Mouse (Mus musculus): ENCODE measurements around the gene Tifab.
A peak's percentile ranks its signal among the peaks of the same experiment; 100 is the strongest.
"Not testable (repeated sequence)": the region's sequence is repeated elsewhere in the genome, so short reads cannot be mapped to it uniquely, and the experiment has no call there.

Tifab gene

DNA sequence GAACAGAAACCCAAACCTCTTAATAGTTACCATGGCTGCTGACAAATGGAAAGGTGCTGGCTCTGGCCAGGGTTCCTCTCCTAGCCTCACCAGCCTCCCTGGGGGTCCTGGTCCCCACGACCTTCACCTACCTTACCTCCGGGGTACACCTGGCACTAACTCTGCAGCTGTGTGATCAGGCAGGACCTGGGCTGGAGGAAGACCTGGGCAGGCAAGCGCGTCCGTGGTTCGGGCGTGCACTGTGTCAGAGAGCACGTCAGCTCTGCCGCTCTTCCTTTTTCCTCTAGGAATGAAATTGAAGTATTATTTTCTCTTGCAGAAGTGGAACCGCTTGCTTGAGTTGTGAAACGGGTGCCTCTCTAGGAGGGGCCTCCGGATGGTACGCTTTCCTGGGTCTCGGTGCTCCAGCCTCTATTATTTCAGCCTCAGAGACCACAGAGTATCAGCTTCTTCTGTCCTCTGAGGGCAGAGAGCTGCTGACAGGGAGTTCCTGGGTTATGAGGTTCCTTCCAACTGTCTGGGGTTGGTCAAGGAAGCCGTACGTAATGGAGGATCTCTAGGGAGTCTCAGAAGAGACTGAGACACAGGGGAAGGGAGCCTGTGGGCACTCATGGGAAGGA lies at the start of gene Tifab:
Gene Tifab (minus strand): TSS at position 470 of the 620 bp plus-strand sequence.
- DNase-seq (ENCODE audit: low spot score in 2 of 2): peak in 1 of 2 experiments; percentile 39

DNA sequence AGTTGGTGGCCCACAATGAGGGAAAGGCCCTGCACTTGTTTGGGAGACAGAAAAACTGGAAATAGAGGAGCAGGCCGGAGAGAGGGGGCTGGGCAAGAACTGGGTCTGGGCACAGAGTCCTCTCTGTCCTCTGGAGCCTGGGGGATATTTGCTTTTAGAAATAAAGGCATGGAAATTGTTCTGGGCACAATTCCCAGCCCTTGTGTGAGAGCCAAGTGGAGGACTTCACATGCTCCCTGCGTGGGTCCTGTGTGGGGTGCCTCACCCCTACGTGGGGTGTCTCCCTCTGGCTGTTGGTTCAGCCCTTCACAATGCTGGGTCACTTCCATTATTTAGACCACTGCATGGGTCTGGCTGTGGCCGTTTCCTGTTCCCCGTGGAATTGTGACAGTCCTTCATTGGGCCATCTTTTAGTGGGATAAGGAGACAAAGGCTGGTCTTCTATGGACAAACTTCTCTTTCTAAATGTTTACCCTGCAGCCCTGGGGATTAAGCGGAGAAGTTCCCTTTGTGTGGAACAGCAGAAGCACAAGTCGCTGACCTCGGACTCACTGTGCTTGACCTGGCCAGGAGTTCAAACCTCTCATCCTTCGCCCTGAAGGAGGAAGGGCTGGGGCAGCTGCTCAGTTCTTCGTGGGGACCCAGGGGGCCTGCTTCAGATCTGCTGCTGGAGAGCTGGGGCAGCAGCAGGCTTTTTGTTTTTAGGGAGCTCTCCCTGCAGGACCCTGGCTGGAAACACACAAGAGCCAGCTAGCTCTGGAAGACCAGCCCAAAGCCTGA lies 47.7 kb upstream of the Tifab start:
- DNase-seq (ENCODE audit: low spot score in 2 of 2): no peak

DNA sequence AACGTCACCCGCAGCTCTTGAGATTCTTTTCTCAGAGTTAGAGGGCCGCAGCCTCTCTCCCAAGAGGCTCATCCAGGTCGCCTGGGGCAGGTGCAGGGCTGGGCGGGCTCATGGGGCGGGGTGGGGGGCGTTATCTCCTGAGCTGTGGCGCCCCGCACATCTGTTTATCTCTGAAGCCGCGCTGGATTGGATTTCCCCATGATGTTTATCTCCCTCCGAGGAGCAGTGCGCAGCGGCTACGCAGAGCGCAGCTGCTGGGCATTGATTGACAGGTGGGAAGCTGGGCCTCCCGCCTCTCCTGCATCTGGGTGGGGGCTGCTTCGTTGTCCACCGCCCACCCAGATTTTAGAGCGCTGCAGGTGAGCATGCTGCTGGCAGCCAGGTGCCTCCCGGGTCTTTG lies 44.9 kb upstream of the Tifab start:
- DNase-seq (ENCODE audit: low spot score in 2 of 2): no peak

DNA sequence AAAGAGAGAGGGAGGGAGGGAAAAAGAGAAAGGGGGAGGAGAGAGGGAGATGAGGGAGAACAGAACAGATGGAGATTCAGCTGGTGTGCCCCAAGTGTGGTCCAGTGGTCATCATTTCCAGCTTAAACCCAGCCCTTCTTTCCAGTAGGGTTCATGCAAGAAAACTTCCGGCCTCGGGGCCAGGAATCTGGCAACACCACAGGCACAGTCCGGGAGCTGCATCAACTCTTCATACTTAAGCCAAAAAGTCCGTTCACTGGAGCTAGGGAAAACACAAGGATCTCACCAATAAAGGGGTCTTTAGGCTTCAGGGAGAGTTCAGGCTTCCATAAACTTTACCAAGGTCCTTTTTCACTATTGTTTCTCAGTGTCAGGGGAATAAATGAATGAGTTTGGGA lies 44.2 kb upstream of the Tifab start:
- DNase-seq (ENCODE audit: low spot score in 2 of 2): no peak

DNA sequence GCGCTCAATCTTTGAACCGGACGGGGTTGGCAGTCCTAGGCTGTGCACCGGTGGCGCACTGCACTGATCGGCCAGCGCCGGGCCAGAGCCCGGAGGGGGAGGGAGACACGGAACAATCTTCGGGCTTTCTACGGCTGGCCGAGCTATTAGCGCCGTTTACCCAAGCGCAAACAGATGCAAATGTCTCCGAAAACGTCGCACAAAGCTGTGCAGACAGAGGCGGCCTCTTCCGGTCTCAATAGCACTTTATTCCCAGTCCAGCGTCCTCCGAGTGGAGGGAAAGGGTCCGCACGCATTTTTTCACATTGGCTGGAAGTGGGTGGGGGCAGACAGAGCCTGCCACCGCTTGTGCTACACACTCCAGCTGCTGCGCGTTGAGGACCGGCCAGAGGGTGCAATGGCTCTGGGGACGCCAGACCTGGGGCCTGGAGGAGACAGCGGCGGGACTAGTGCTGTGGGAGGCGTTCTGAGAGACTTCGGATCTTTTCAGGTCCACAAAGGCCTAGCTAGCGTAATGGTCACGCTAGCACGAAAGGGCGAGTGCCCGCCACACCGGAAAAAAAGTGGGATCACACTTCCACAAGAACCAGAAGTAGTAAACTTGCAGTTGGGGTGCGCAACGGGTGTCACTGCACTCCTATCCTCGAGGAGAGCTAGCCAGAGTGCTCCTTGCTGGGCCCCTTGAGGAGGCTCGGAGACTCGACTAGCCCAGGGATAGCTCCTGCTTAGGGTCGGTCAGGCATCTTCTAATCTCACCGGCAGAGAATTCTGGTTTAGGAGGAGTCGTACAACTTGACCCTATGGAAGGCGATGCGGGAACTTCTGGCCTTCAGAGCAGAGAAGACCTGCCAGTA lies 43.5 kb upstream of the Tifab start:
- DNase-seq (ENCODE audit: low spot score in 2 of 2): no peak

DNA sequence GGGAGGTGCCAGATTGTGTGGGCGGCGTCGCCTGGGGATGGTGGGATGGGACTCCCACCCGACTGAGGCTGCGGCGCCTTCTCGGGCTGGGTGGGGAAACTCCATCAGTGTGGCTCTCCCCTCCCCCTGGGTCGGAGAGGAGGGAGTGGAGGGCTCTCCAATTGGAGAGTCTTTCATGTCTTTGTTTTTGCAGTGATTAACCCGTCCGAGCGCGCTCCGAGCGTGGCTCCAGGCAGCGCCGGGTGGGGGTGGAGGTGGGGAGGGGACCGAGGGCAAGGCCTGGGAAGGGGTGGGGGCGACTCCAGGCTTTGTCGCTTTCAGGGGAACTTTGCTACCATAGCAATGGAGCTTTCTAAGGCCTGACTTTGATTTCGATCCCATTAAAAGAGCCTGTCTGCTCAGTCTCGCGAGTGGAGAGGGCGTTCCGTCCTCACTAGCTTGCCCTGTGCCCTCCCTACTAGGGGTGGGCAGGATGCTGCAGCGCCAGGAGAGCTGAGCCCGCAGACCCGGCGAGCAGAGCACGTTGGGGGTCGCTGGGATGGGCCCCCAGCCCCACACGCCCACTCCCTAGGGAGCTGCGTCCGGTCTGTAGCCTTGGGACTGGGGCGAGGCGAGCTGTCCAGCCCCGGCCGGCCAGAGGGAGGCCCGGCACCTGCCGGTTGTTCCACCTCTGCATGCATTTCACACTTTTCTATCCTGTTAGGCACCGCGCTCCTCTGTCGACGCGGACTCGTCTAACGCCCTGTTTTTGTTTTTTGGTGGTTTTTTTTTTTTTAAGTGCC lies 42.6 kb upstream of the Tifab start:
- no peak for DNase-seq (ENCODE audit: low spot score in 2 of 2)

DNA sequence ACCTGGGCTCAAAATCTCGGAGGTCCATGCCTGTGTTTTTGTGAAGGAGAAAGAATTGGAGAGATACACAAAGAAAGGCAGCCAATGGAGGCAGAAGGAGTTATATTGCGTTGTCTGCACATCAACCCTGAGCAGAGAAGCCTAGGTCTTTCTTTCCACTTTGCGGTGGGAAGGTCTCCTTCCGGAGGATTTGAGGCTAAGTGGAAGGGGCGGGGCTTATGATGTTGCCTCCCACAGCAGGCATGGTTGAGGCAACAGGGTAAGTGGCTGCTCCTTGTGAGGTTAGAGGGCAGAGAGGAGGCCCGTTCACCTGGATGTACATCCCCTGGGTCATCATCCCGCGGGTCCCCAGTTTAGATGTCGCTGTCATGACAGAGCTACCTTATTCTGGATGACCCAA lies 40.6 kb upstream of the Tifab start:
- DNase-seq (ENCODE audit: low spot score in 2 of 2): no peak

DNA sequence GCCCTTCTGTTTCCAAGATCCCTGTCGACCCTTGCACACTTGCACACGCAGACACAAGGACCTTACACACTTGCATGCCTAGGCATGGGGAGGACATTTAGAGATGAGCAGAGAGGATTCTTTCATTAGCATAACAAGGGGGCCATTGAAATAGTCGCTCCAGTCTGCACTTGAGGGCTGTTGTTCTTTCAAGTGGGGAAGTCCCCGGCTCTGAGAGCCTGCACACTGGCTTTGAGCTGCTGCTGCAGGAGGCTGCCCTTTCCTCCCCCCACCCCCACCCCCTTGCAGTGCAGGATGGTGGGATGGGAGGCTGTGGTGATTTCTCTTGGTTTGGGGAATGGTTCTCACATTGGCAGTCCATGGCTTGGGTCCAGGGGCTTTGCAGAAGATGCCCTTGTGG lies 37.4 kb upstream of the Tifab start:
- no peak for DNase-seq (ENCODE audit: low spot score in 2 of 2)

DNA sequence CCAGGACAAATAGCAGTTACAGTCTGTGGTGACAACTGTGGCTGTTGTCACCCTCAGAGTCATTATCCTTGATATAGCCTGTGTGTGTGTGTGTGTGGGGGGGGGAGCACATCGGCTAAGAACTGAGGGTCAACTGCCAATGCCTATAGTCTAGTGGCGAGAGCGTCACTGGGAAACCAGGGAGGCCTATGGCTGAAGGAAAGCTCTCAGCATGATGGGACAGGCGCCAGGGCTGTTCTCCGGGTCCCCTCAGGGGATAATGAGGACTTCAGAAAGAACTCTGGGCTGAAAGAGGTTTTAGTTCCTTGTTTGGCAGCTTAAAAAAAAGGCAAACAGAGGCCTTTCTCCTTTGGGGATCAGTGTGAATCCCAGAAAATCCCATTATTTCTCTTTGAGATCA lies 35.9 kb upstream of the Tifab start:
- DNase-seq (ENCODE audit: low spot score in 2 of 2): no peak

DNA sequence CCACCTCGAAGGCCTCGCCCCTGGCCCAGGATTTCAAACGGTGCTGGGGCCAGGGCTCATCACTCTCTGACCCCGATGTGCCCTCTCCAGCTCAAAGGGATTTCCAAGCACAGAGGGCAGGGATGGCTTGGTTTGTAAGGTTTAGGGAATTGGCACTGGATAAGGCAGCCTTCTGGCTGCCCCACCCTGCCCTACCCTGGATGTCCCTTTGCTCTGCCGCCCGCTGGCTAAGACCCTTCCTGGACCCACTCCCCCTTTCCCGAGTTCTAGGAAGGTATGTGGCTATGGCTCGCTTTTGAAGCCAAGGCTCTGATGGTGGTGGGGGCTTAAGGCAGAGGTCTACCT lies 30.4 kb upstream of the Tifab start:
- no peak for DNase-seq (ENCODE audit: low spot score in 2 of 2)

DNA sequence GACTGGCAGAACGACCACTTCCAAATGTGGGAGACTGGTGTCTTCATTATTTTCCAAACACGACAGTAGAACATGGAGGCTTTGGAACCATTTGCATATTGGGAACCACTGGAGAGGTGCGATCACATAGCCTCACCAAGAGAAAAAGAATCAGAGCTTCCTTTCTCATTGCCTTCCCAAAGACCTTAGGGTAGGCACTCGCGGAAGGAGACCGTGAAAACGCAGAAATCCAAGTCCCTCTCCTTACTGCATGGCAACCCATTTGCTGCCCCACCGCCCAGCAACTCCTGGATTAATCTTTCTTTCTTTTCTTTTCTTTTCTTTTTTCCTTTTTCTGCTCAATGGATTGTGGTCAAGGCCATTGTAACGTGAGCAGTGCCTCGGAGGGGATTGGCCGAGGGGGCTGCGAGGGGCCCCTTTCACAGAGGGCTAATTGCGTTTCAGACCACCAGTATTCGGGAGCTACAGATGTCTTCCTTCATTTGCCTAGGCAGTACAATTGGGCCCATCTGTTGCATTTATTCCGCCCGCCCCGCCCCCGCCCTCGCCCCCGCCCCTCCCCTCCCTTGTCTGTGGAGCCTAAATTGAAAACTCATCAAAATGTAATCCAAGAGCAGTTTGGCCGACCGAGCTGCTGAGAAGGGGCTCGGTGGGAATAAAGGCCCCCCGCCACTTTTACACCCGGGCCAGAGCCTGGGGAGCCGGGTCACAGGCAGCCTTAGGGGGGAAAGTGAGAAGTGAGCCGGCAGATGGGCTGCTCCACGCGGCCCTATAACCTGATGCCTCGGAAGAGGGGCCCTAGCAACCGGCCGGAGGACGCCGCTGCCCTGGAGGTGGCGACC lies 29.8 kb upstream of the Tifab start:
- DNase-seq (ENCODE audit: low spot score in 2 of 2): no peak

DNA sequence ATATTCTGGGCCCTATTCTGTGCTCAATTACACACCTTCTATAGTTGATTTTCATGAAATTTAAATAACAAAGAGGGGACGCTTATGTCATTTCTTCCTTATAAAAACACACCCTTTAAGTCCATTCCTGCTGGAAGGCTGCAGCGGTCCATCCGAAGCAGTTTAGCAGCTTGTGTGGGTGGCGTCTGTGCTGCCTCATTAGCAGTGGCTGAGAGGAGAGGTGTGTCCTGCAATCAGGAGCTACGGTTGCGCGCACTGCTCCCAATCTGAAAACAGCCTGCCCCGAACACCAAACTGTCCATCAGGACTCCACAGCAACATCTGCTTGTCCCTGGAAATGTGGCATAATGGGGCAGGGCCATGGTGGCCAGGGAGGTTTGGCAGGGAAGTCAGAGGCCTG lies 20.8 kb upstream of the Tifab start:
- no peak for DNase-seq (ENCODE audit: low spot score in 2 of 2)

DNA sequence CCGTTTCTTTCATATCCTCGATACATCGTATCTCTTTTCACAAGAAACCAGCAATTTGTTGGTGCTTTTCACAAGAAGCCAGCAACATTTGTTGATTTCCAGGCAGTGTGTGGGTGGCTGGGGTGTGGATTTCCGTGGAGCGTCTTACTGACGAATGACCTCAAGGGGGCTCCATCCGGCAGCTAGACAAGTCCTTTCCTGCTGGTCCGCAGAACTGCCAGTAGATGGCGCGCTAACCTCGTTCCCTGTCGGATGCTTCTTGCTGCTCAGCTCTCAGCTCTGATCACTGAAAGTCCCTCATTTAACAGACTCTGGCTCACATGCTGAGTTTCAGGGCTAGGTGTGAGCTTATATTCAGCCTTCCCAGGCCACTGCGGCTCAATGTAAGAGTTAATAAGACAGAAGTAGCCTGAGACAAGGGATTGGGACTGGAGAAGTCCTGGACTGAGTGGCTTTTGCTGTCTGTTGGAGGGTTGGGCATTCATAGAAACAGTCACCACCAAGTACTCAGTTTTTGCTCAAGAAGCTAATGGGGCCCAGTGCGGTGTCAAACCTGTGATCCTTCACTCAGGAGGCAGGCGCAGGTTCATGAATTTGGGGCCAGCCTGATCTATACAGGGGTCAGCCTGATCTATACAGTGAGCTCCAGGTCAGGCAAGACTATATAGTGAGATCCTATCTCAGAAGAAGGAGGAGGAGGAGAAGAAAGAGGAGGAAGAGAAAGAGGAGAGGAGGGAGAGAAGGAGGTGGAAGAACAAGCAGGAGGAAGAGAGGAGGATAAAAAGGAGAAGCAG lies 19.0 kb upstream of the Tifab start:
- DNase-seq (ENCODE audit: low spot score in 2 of 2): peak; percentile 63 to 86

DNA sequence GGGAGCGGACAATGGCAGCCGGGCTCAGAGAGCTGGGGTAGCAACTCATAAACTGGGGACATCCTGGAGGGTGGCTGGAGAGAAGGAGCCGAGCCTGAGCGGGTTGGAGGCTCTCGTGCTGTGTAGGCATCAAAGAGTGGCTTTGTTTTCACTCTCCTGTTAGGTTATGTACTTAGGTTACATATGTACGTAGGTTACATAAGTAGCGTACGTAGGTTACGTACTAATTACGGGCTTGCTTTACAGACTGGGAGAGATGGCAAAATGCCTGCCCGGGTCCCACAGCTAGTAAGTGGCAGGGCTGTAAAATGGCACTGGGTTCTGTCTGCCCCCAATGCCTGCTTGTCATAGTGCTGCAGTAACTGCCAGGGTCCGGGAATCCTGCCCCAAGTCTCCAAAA lies 18.3 kb upstream of the Tifab start:
- no peak for DNase-seq (ENCODE audit: low spot score in 2 of 2)

DNA sequence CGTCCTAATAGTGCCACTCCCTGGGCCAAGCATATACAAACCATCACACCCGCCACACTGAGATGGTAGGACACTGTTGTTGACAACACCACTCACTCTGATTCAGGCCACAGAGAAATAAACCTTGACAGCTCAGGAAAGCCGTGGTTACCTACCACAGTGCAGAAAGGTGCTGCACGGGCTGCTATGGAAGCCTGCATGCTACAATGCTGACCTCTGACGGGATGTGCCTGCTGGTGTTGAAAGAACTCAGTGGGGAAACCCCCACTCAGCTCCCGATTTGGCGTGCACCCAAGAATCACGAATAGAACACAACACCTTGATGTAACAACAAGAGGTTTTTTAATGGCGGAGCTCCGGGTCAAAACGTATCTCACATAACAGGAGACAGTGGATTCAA lies 17.1 kb upstream of the Tifab start:
- DNase-seq (ENCODE audit: low spot score in 2 of 2): not testable (repeated sequence)

DNA sequence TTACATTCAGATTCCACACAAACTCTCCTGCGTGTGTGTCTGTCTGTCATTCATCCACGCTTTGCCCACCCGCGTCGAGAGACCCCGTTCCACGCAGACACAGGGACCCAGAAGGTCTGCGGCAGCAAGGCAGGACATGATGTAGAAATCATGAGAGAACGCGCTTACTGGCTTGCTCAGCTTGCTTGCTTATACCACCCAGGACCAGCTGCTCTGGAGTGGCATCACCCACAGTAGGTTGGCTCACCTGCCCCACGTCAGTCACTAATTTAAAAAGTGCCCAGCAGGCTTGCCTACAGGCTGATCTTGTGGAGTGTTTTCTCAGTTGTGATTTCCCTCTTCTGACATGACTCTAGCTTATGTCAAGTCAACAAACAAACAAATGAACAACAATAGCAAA lies 15.5 kb upstream of the Tifab start:
- DNase-seq (ENCODE audit: low spot score in 2 of 2): not testable (repeated sequence)

DNA sequence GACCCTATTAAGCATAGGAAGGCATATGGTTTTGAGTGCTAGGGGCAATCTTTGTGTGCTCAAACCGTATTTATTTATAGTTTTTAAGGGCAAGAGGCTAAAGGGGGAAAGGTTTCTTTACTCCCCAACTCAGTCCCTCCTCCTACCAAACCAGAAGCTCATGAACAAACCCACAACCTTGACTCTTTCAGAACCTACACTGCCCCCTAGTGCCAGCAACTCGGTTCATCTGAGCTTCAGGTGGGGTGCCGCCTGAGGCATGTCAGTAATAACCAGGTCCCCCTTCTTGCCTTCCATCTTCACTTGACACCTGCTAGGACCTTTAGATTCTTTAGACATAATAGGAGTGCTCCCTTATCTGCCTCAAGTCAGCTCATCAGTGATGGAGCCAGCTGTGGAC lies 12.5 kb upstream of the Tifab start:
- peak in 1 of 2 experiments; percentile 81 for DNase-seq (ENCODE audit: low spot score in 2 of 2)

DNA sequence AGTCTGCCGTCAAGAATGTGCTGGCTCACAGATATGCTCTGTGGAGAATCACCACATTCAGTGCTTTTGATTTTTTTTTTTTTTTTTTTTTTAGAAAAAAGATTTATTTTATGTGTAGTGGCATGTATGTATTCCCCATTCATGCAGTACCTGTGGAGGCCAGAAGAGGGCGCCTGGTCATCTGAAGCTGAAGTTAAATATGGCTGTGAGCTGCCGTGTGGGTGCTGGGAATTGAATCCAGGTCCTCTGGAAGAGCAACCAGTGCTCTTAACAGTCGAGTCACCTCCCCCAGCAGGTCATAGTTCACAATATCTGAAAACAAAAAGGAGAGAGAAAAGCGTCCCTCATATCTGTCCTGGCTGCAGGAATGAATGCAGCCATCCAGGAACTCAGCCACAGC lies 11.0 kb upstream of the Tifab start:
- DNase-seq (ENCODE audit: low spot score in 2 of 2): peak in 1 of 2 experiments; percentile 67

DNA sequence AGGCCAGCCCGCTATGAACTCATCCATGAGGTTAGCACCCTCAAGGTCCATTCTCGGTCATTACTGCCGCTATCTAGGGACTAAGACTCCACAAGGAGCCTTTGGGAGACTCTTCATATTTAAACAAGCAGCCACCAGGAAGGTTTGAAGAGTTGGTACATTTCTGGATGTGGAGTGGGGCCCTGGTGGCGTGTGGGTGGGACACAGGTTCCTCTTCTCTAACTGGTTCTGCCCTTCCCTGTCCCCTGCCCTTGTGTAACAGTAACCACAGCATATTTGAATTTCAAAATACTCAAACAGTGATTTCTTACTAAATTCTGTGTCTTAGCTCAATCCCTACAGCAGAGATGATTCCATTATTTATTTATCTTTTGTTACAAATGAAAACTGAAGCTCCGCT lies 5.0 kb upstream of the Tifab start:
- DNase-seq (ENCODE audit: low spot score in 2 of 2): no peak

DNA sequence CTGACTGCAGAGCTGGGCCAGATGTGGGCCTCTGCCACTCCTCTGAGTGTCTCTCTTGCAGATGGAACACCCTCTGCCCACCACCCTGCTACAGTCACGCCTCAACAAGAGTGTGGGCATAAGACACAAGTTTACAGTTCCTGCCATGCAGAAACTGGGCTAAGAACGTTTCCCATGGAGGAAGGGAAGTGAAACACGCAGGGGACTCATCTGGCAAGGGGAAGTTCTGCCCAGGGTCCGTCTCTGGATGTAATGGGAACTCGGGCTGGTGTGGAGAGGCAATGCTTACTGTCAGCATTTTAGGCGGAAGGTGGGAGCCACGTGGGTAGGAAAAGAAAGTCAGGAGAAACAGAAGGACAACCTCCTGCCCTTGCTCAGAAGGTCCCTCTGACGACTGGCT lies 2.7 kb upstream of the Tifab start:
- DNase-seq (ENCODE audit: low spot score in 2 of 2): no peak
